Mouse (Mus musculus): Measurements from ENCODE around the gene Efcc1.

- TF ChIP-seq CTCF (IDR thresholded peaks at IDR 0.05; ENCODE audit: low read depth, low read length) (no peak), POLR2A (IDR thresholded peaks at IDR 0.05; ENCODE audit: extremely low read depth, insufficient read depth, low read length) (no peak)
Measured at GRCm38 (mm10) chr6:87725267-87725912, 5.3 kb upstream of the Efcc1 start.

Data from liver, adult 2 months (tissue).